In genomic region chr8:45125680-45126079, GRCm38 (mm10) we compare ENCODE assay signal across 18 mouse cellular contexts. TPM values are rescaled to one million over a fixed set of nuclear protein-coding genes. Genes with fewer than 3 reads are reported as not detected.
"Had no signal": no experiment of that assay in that cellular context is flagged by ENCODE, and none has a peak within 500 bp of the region (broad histone marks: within the 10 kb centered on the region; RNA-seq: fewer than 3 reads in every experiment).

No protein-coding gene starts in this region.

- H3K4me1 ChIP-seq: limb, embryonic 15.5 days; liver, embryonic 12.5 days; lung, embryonic 15.5 days; midbrain, embryonic 10.5 days; neural tube, embryonic 15.5 days had no signal

- H3K9ac ChIP-seq: limb, embryonic 15.5 days; liver, embryonic 12.5 days; lung, embryonic 15.5 days; neural tube, embryonic 15.5 days had no signal

- H3K27me3 ChIP-seq: limb, embryonic 15.5 days; liver, embryonic 12.5 days; lung, embryonic 15.5 days; neural tube, embryonic 15.5 days had no signal

- H3K4me2 ChIP-seq: limb, embryonic 15.5 days; liver, embryonic 12.5 days; lung, embryonic 15.5 days; neural tube, embryonic 15.5 days had no signal

- ATAC-seq: liver, embryonic 12.5 days had no signal

- H3K27ac ChIP-seq: limb, embryonic 15.5 days; liver, embryonic 12.5 days; lung, embryonic 15.5 days; midbrain, embryonic 10.5 days; neural tube, embryonic 15.5 days; stomach, postnatal 0 days had no signal

- H3K9me3 ChIP-seq: limb, embryonic 15.5 days; liver, embryonic 12.5 days; lung, embryonic 15.5 days; midbrain, embryonic 10.5 days; neural tube, embryonic 15.5 days had no signal

- DNase-seq: kidney, adult 9 months; kidney, postnatal 14 days; left cerebral cortex, postnatal 4 days; lung, postnatal 4 days; midbrain, embryonic 14.5 days; thymus, postnatal 4 days had no signal

- H3K36me3 ChIP-seq: limb, embryonic 15.5 days; liver, embryonic 12.5 days; lung, embryonic 15.5 days; midbrain, embryonic 10.5 days; neural tube, embryonic 15.5 days had no signal

- H3K4me3 ChIP-seq: limb, embryonic 15.5 days; liver, embryonic 12.5 days; lung, embryonic 15.5 days; midbrain, embryonic 10.5 days; myocyte; neural tube, embryonic 15.5 days had no signal

RNA-seq across cellular contexts. Expression of gene Mtnr1a, which starts 56.7 kb away (rescaled TPM):
- total RNA-seq: layer of hippocampus, postnatal 10 days; left cerebral cortex, adult 18-20 months; left cerebral cortex, postnatal 10 days; left cerebral cortex, postnatal 4 days; megakaryocyte, adult 5-6 weeks had no signal
- polyA plus RNA-seq: liver, embryonic 12.5 days; liver, embryonic 16.5 days; myocyte had no signal
